Mouse (Mus musculus): Measurements from ENCODE around the gene Lamb3. TPM values are rescaled to one million over a fixed set of nuclear protein-coding genes. Genes with fewer than 3 reads are reported as not detected.

Lamb3 gene
- polyA plus RNA-seq, 1 experiment from 2014 or later = 62.8 TPM

DNA sequence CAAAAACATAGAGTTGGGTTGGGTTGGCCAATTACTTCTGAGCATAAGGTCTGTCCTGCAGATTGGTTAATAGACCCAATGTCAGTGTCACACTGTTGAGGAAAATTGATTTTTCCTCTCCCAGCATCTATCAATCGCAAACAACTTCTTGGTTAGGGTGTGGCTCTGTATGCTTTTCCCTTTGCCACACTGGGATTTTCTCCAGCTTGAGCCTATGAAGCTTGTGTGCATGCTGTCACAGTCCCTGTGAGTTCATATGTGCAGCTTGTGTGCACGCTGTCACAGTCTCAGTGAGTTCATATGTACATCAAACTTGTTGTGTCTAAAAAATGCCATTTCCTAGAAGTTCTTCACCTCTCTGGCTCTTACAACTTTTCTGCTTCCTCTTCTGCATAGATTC is 99.3 kb downstream of the Lamb3 start:
- peaks cover 3% of the 10 kb centered on the region; the same call in 1 of the 2 replicates for H3K4me1 ChIP-seq (ENCODE audit: insufficient read depth, low read depth, low read length)
- H3K9me3 ChIP-seq (ENCODE audit: low read length) = no peaks in the 10 kb centered on the region
- ATAC-seq = no peak
- H3K27me3 ChIP-seq (replicated peaks; ENCODE audit: insufficient read depth, low read length) = no peaks in the 10 kb centered on the region
- H3K27ac ChIP-seq (ENCODE audit: low read length) = no peak overlapping the region
- TF ChIP-seq CTCF (IDR thresholded peaks at IDR 0.05) = no peak
- TF ChIP-seq EP300 (IDR thresholded peaks at IDR 0.05) = no peak
- 87% methylated on average over 2 of the region's 2 CpGs for WGBS
- no peak for DNase-seq (ENCODE audit: low spot score)
- H3K4me3 ChIP-seq (ENCODE audit: low read depth, low read length) = no peak overlapping the region
- H3K4me2 ChIP-seq (replicated peaks; ENCODE audit: low read depth, low read length) = no peak overlapping the region
- H3K9ac ChIP-seq (replicated peaks; ENCODE audit: low read depth) = no peak overlapping the region
- no peaks in the 10 kb centered on the region for H3K36me3 ChIP-seq (ENCODE audit: insufficient read depth, low read length)

DNA sequence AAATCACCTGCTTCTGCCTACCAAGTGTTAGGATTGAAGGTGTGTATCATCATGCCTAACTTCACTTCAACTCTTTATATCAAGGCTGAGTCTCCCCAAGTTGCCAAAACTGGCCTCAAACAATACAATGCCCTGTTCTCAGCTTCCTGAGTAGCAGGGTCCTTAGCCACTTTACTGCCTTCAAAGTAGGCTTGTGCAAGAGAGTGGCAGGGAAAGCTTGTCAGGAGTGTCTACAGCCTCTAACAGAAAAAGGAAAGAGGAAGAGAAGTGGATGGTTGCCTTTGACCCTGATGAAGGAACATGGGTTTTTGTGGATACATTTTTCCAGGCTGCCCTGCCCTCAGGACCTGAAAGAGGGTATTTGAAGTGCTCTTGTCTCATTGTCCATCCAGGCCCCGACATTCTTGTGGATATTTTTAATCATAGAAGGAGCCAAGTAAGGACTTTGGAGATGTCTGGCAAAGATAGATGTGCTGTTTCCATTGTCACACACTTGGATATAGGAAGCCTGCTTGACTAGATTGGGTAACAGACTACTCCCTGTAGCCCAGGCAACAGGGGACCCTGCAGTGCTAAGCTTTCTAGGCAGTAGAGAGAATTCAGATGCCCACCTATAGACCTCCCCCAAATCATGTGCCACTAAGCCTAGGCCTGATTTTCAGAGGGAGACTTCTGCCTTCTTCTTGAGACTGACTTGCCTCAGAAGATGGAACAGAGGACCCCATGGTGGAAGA is 102.5 kb downstream of the Lamb3 start:
- 21% methylated on average over 1 of the region's 1 CpGs for WGBS
- H3K4me1 ChIP-seq (ENCODE audit: insufficient read depth, low read depth, low read length) = peaks cover 3% of the 10 kb centered on the region; the same call in 1 of the 2 replicates
- TF ChIP-seq EP300 (IDR thresholded peaks at IDR 0.05) (0 out of 2 replicates have a peak, but pooled peaks have one; percentile 31), CTCF (IDR thresholded peaks at IDR 0.05) (no peak)
- DNase-seq (ENCODE audit: low spot score) (peak; percentile 82), ATAC-seq (peak; percentile 82)
- no peaks in the 10 kb centered on the region for H3K9me3 ChIP-seq (ENCODE audit: low read length)
- H3K9ac ChIP-seq (replicated peaks; ENCODE audit: low read depth) = no peak overlapping the region
- H3K36me3 ChIP-seq (ENCODE audit: insufficient read depth, low read length) = no peaks in the 10 kb centered on the region
- no peaks in the 10 kb centered on the region for H3K27me3 ChIP-seq (replicated peaks; ENCODE audit: insufficient read depth, low read length)
- peak overlapping the region; percentile 58; the same call in 1 of the 2 replicates for H3K27ac ChIP-seq (ENCODE audit: low read length)
- no peak overlapping the region for H3K4me3 ChIP-seq (ENCODE audit: low read depth, low read length)
- H3K4me2 ChIP-seq (replicated peaks; ENCODE audit: low read depth, low read length) = no peak overlapping the region

DNA sequence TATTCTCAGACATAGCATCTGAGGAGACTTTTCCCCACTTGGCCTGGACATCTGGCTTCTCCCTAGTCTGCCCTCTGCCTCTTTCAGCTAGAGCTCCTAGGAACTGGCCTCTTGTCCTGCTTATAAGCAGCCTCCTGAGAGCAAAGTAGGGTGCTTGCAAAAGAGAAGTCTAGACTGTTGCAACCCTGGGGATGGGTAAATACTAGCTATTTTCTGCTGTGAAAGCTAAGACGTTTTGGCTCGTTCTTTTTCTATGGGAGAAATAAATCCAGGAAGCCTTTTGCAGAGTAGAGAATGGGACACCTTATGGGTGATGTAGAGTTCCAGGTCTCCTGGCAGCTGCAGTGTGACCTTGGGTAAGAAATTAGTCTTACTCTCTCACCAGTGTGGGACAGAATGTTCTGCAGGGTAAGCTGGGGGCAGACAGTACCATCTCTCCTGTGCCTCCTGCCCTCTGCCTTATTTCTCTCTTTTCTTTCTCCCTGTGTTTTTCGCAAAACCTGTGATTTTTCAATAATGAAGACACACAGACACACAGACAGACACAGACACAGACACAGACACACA is 103.1 kb downstream of the Lamb3 start:
- Histone ChIP-seq H3K36me3 (ENCODE audit: insufficient read depth, low read length) (no peaks in the 10 kb centered on the region), H3K4me2 (replicated peaks; ENCODE audit: low read depth, low read length) (no peak overlapping the region), H3K9ac (replicated peaks; ENCODE audit: low read depth) (no peak overlapping the region), H3K4me3 (ENCODE audit: low read depth, low read length) (no peak overlapping the region), H3K27me3 (replicated peaks; ENCODE audit: insufficient read depth, low read length) (no peaks in the 10 kb centered on the region), H3K4me1 (ENCODE audit: insufficient read depth, low read depth, low read length) (peaks cover 3% of the 10 kb centered on the region; the same call in 1 of the 2 replicates), H3K27ac (ENCODE audit: low read length) (peak overlapping the region; percentile 58; the same call in 1 of the 2 replicates), H3K9me3 (ENCODE audit: low read length) (no peaks in the 10 kb centered on the region)
- no peak for TF ChIP-seq CTCF (IDR thresholded peaks at IDR 0.05)
- TF ChIP-seq EP300 (IDR thresholded peaks at IDR 0.05) = no peak
- DNase-seq (ENCODE audit: low spot score) = peak; percentile 87
- peak; percentile 85 for ATAC-seq
- WGBS = 54% methylated on average over 3 of the region's 3 CpGs

DNA sequence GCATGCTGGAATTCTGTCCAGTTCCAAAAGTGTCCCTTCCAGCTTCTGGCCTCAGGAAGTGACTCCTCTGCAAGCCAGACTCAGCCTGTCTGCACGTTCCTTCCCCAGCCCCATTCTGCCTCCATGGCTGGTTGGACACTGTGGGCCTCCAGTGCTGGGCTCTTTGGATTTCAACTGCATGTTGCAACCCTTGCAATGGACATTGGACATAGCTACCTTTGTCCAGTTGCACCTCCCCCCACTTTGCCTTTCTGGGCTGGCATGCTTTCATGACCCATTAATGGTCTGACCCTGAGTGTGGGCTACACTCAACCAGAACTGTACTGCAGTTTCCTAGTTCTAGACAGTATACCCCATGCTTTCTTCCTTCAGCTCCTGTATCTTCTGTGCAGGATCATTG is 104.1 kb downstream of the Lamb3 start:
- Histone ChIP-seq H3K27me3 (replicated peaks; ENCODE audit: insufficient read depth, low read length) (no peaks in the 10 kb centered on the region), H3K9me3 (ENCODE audit: low read length) (no peaks in the 10 kb centered on the region), H3K27ac (ENCODE audit: low read length) (peak overlapping the region; percentile 58; the same call in 1 of the 2 replicates), H3K4me3 (ENCODE audit: low read depth, low read length) (no peak overlapping the region), H3K9ac (replicated peaks; ENCODE audit: low read depth) (no peak overlapping the region), H3K4me2 (replicated peaks; ENCODE audit: low read depth, low read length) (no peak overlapping the region), H3K4me1 (ENCODE audit: insufficient read depth, low read depth, low read length) (peaks cover 3% of the 10 kb centered on the region; the same call in 1 of the 2 replicates), H3K36me3 (ENCODE audit: insufficient read depth, low read length) (no peaks in the 10 kb centered on the region)
- DNase-seq (ENCODE audit: low spot score) (no peak), ATAC-seq (no peak)
- 53% methylated on average over 1 of the region's 1 CpGs for WGBS
- TF ChIP-seq CTCF (IDR thresholded peaks at IDR 0.05) (no peak), EP300 (IDR thresholded peaks at IDR 0.05) (no peak)

DNA sequence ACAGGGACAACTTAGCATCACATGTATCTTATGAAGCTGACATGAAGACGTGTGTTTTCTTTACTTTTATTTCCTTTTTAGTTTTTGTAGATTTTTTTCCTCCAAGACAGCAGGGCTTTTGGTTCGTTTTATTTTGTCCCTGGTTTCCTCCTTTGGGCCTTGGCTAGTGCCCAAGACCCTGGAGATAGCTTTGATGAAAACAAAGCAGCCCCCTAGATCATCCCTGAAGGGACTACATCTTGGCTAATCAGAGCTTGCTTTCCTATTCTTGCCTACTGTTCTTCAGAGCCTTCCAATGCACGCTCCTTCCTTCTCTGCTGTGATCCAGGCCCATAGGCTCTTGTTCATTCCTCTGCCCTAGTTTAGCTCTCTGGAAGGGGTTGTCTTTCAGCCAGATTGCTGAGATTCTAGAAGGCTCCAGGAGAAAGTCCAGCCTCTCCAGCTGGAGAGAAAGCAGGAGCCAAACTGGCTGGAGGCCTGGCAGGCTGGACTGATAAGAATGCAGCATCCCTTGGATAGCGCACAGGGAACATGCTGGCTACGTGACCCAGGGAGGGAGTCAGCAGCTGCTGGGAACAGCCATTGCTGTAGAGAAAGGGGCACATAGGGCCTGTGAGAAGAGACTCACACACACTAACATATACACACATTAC is 108.3 kb downstream of the Lamb3 start:
- Histone ChIP-seq H3K27ac (ENCODE audit: low read length) (peak overlapping the region; percentile 82), H3K9me3 (ENCODE audit: low read length) (no peaks in the 10 kb centered on the region), H3K4me2 (replicated peaks; ENCODE audit: low read depth, low read length) (no peak overlapping the region), H3K27me3 (replicated peaks; ENCODE audit: insufficient read depth, low read length) (no peaks in the 10 kb centered on the region), H3K4me1 (ENCODE audit: insufficient read depth, low read depth, low read length) (peaks cover 3% of the 10 kb centered on the region; the same call in 1 of the 2 replicates), H3K4me3 (ENCODE audit: low read depth, low read length) (no peak overlapping the region), H3K9ac (replicated peaks; ENCODE audit: low read depth) (no peak overlapping the region), H3K36me3 (ENCODE audit: insufficient read depth, low read length) (no peaks in the 10 kb centered on the region)
- no peak for TF ChIP-seq CTCF (IDR thresholded peaks at IDR 0.05)
- peak; percentile 69 for TF ChIP-seq EP300 (IDR thresholded peaks at IDR 0.05)
- DNase-seq (ENCODE audit: low spot score) = peak; percentile 91
- WGBS = 50% methylated on average over 5 of the region's 5 CpGs
- peak; percentile 73 for ATAC-seq

DNA sequence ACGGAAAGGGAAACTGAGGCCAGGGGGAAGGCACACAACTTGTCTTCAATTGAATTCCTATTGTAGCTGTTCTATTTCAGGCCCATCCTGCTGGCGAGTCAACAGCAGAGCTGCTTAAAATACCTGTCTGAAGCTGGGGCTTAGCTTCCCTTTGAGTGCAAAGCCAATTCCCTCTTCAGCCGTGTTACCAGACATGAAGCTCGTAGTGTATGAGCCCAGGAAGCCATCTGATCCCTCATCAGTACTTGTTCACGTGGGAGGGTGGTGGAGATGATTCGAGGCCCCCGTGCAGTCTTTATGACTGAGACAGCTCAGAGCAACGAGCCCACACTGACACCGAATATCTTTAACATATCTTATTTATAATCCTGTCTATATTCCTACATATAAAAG is 108.9 kb downstream of the Lamb3 start:
- Histone ChIP-seq H3K27ac (ENCODE audit: low read length) (peak overlapping the region; percentile 82), H3K36me3 (ENCODE audit: insufficient read depth, low read length) (no peaks in the 10 kb centered on the region), H3K4me3 (ENCODE audit: low read depth, low read length) (no peak overlapping the region), H3K4me2 (replicated peaks; ENCODE audit: low read depth, low read length) (no peak overlapping the region), H3K4me1 (ENCODE audit: insufficient read depth, low read depth, low read length) (peaks cover 3% of the 10 kb centered on the region; the same call in 1 of the 2 replicates), H3K9me3 (ENCODE audit: low read length) (no peaks in the 10 kb centered on the region), H3K27me3 (replicated peaks; ENCODE audit: insufficient read depth, low read length) (no peaks in the 10 kb centered on the region), H3K9ac (replicated peaks; ENCODE audit: low read depth) (no peak overlapping the region)
- 63% methylated on average over 9 of the region's 9 CpGs for WGBS
- no peak for TF ChIP-seq CTCF (IDR thresholded peaks at IDR 0.05)
- ATAC-seq (no peak), DNase-seq (ENCODE audit: low spot score) (no peak)

Data from lung, postnatal 0 days (tissue).